Mouse (Mus musculus) cerebellum, adult 2 months (tissue): ENCODE results near the gene Slamf1. TPM values are rescaled to one million over a fixed set of nuclear protein-coding genes. Genes with fewer than 3 reads are reported as not detected.

Source experiments
- DNase-seq, 2 experiments: peaks; one replicate each; pipeline ENCODE4 v3.0.0; 2021
- H3K27ac ChIP-seq: fragments of 200-500 bp; 2 replicates; pipeline ENCODE4 v1.5.1; 2012; ENCODE audit warnings: low read length, control low read depth, inconsistent platforms; ENCODE audit not compliant: insufficient read depth
- H3K27me3 ChIP-seq: fragments of 200-500 bp; 2 replicates; pipeline ENCODE4 v1.6.1; 2012; ENCODE audit warnings: inconsistent platforms, mild to moderate bottlenecking, low read length, moderate library complexity; ENCODE audit not compliant: control insufficient read depth, insufficient read depth
- H3K4me1 ChIP-seq: fragments of 200-500 bp; 2 replicates; pipeline ENCODE4 v1.6.1; 2011; ENCODE audit warnings: low read length; ENCODE audit not compliant: control insufficient read depth, insufficient read depth
- H3K4me3 ChIP-seq: fragments of 200-500 bp; replicated peaks from 2 replicates; pipeline ENCODE3; 2011; ENCODE audit warnings: mild to moderate bottlenecking, low read depth, low read length, control low read depth; ENCODE audit not compliant: insufficient read depth
- CTCF ChIP-seq: fragments of 200-500 bp; IDR thresholded peaks from 2 replicates; pipeline ENCODE4 v1.5.1; 2011; ENCODE audit warnings: low read depth, mild to moderate bottlenecking, control low read depth, low read length, moderate library complexity, borderline replicate concordance; ENCODE audit not compliant: insufficient read depth
- POLR2A ChIP-seq: fragments of 200-500 bp; IDR thresholded peaks from 2 replicates; pipeline ENCODE4 v1.6.1; 2011; ENCODE audit warnings: low read length, control low read depth, borderline replicate concordance; ENCODE audit not compliant: insufficient read depth
- WGBS: fragments of 180-500 bp; shearing (Covaris S2); methylation state at CpG from one replicate; pipeline ENCODE4 v1.1.7; 2018; 5-methylcytosine and 5-hydroxymethylcytosine counted together
- polyA plus RNA-seq: library from polyadenylated mRNA; depleted of rRNA; stranded (reverse); fragments of >200 nt; gene quantifications from 2 replicates; pipeline ENCODE4 v1.2.3, GENCODE M21; 2012

The Slamf1 gene
- polyA plus RNA-seq, 1 experiment = not detected

DNA sequence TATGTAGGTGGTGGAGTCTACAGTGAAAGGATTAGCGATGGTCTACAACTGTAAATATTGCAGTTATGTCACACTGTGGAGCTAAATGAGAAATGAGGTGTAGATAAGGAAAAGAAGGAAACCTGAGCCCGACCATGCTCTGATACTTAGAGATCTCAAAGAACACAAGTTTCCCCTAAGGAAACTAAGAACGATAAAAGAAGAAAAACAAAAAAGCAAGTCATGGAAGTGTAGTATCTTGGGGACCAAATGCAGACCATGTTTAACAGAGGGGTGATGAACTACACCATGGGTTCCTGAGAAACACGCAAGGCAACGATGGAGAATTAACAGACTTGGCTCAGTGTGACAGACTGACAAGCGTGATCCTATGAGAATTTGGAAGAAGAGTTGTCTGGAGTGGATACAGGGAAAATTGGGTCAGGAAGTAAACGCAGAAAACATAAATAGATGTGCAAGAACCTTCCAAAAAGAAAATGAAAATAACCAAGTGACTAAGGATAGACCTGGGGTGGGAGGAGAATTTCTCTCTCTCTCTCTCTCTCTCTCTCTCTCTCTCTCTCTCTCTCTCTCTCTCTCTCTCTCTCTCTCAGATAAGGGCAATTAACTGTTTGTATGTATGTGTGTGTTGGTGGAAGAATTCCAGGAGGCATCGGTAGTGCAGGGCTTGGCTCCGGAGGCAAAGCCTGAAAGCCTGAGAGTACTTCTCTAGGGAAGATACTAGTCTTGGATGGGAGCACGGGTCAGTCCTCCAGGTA, 6.5 kb downstream of the Slamf1 start:
- no peak for DNase-seq
- H3K27me3 ChIP-seq = no peaks in the 10 kb centered on the region
- no peaks in the 10 kb centered on the region for H3K4me1 ChIP-seq
- H3K4me3 ChIP-seq = no peak overlapping the region
- no peak overlapping the region for H3K27ac ChIP-seq
- WGBS = 71% methylated on average over 10 of the region's 10 CpGs
- TF ChIP-seq CTCF = no peak

DNA sequence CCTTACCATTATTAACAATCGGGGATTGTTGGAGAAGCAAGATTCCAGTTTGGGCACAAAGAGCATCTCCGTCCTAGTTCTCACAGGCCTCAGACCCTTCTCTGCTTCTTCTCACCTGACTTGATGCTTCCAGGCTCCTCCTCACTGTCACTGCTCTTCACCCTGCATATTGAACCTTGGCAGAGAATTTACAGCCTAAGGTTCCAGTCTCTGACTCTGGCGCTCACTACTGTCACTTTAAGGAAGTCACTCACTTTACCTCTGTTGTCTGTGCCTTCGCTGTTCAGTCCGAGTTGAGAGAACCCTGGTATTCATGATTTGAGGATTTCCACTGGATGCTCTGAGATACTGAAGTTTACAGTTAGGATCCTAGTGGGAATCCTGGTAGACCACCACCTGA, 7.3 kb downstream of the Slamf1 start:
- TF ChIP-seq POLR2A = no peak
- TF ChIP-seq CTCF = no peak
- H3K27ac ChIP-seq = no peak overlapping the region
- no peak overlapping the region for H3K4me3 ChIP-seq
- H3K27me3 ChIP-seq = no peaks in the 10 kb centered on the region
- 82% methylated on average over 5 of the region's 5 CpGs for WGBS
- no peaks in the 10 kb centered on the region for H3K4me1 ChIP-seq
- DNase-seq = no peak

DNA sequence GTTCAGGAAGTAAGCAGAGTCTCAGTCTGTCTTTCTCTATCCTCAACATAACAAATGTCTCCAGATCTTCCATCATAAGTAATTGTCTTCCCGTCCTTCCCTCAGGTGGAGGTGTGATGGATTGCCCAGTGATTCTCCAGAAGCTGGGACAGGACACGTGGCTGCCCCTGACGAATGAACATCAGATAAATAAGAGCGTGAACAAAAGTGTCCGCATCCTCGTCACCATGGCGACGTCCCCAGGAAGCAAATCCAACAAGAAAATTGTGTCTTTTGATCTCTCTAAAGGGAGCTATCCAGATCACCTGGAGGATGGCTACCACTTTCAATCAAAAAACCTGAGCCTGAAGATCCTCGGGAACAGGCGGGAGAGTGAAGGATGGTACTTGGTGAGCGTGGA, 7.8 kb downstream of the Slamf1 start:
- TF ChIP-seq CTCF (no peak), POLR2A (no peak)
- no peaks in the 10 kb centered on the region for H3K27me3 ChIP-seq
- DNase-seq = no peak
- H3K4me3 ChIP-seq = no peak overlapping the region
- H3K27ac ChIP-seq = no peak overlapping the region
- WGBS = 57% methylated on average over 11 of the region's 11 CpGs
- no peaks in the 10 kb centered on the region for H3K4me1 ChIP-seq

DNA sequence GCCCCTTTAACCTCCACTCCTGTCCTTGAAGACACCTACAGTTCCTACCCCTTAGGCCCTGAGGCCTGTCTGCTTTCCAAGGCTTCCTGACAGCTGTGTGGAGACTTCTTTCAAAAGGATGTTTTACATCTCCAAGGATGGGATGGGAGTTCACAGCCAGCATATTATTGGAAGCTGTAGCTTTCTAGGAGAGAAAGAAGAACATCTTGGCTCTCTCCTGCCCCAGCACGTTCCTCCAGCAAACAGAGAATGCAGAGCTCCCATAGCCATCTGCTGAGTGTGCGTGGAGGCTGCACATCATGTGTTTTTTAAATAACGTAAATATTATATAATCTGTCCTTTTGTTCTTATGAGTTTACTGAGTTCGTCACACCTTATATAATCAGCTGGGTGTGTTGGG, 8.9 kb downstream of the Slamf1 start:
- no peaks in the 10 kb centered on the region for H3K27me3 ChIP-seq
- 75% methylated on average over 4 of the region's 4 CpGs for WGBS
- no peak overlapping the region for H3K4me3 ChIP-seq
- DNase-seq = no peak
- H3K4me1 ChIP-seq = no peaks in the 10 kb centered on the region
- H3K27ac ChIP-seq = no peak overlapping the region
- no peak for TF ChIP-seq CTCF
- TF ChIP-seq POLR2A = no peak

DNA sequence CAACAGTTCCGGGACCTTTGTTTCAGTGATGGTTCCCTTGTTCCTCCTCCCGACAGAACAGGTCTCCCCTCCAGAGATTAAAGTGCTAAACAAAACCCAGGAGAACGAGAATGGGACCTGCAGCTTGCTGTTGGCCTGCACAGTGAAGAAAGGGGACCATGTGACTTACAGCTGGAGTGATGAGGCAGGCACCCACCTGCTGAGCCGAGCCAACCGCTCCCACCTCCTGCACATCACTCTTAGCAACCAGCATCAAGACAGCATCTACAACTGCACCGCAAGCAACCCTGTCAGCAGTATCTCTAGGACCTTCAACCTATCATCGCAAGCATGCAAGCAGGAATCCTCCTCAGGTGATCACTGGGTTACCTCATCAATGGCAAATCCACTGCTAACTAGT, 10.1 kb downstream of the Slamf1 start:
- no peak overlapping the region for H3K4me3 ChIP-seq
- H3K4me1 ChIP-seq = no peaks in the 10 kb centered on the region
- DNase-seq = no peak
- TF ChIP-seq POLR2A (no peak), CTCF (no peak)
- H3K27ac ChIP-seq = no peak overlapping the region
- H3K27me3 ChIP-seq = no peaks in the 10 kb centered on the region
- 59% methylated on average over 7 of the region's 7 CpGs for WGBS

DNA sequence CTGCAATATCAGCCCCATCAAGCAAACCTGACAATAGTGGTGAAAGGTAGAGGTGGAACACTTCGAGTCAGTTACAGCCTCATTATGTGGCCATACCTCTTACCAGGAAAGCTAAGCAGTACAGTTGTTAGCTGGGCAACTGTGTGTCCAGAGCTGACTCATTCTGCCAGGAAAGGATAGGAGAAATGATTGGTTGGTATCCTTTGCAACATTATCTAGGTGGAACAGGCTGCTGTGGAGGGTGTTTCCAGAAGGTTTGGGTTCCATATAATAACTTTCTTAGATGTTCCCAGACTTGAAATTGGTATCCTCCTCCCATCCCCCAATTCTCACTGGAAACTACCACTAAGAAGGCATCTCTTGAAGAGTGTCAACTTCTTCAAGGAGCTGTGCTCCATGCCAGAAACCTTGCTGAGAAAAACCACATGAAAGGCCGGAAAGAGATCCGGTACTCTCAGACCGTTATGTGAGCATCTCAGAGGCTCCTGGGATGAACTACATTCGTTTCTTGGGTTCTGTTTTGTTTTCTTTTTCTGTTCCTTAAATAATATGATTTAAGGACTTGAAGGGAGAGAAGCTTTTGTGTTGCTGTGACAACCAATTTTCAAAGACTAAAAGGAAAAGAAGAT, 15.5 kb downstream of the Slamf1 start:
- TF ChIP-seq POLR2A = no peak
- TF ChIP-seq CTCF = no peak
- Histone ChIP-seq H3K27me3 (no peaks in the 10 kb centered on the region), H3K27ac (no peak overlapping the region), H3K4me3 (no peak overlapping the region), H3K4me1 (no peaks in the 10 kb centered on the region)
- WGBS = 72% methylated on average over 5 of the region's 5 CpGs
- DNase-seq = no peak

DNA sequence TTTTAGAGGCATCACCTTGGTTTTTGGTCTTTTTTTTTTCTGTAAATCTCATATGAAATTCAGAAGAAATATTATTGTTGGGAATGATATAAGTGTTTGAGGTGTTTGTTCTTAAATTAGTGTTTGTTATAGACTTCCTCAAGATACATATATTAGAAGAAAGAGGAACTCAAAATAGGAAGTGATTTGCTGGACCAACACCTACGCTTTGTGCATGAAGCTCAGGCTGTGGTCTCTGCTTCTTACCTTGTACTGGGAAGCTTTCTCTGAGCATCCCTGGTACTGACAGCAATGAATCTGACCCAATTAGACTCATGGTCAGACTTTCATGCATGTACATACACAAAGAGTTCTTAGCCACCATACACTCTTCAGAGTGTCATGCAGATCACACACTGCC, 18.9 kb downstream of the Slamf1 start:
- H3K27me3 ChIP-seq = no peaks in the 10 kb centered on the region
- WGBS = 93% methylated on average over 1 of the region's 1 CpGs

More for the DNA sequence above, 18.9 kb downstream of the Slamf1 start:
- no peak for TF ChIP-seq CTCF
- TF ChIP-seq POLR2A = no peak
- Histone ChIP-seq H3K27ac (no peak overlapping the region), H3K4me3 (no peak overlapping the region), H3K4me1 (no peaks in the 10 kb centered on the region)
- no peak for DNase-seq
